Mouse (Mus musculus): Measurements from ENCODE around the gene Slc15a5. TPM values are rescaled to one million over a fixed set of nuclear protein-coding genes. Genes with fewer than 3 reads are reported as not detected.

Gene Slc15a5
- polyA plus RNA-seq, 1 experiment from 2014 or later, result not detected

DNA sequence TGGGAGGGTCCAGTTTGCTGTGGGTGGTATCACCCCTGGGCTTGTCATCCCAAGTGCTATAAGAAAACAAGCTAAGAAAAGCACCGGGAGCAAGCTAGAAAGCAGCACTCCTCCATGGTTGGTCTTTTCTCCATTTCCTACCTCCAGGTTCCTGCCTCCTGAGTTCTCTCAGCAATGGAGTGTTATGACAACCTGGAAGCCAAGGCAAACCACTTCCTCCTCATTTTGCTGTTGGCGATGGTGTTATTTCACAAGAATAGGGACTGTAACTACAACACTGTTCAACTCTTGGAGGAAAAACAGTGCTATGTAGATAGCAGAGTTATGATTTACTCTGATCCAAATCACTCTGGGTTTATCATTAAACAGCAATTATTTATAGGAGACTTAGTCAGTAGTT is 34.4 kb downstream of the Slc15a5 start:
- no peak for DNase-seq (ENCODE audit: low spot score)
- WGBS, result 92% methylated on average over 2 of the region's 2 CpGs
- no peak overlapping the region for H3K27ac ChIP-seq (replicated peaks)
- no peaks in the 10 kb centered on the region for H3K27me3 ChIP-seq (ENCODE audit: low read depth, poor library complexity, severe bottlenecking)
- H3K4me1 ChIP-seq, result no peaks in the 10 kb centered on the region
- no peaks in the 10 kb centered on the region for H3K9me3 ChIP-seq (replicated peaks)
- H3K4me3 ChIP-seq, result no peak overlapping the region
- H3K36me3 ChIP-seq, result no peaks in the 10 kb centered on the region

DNA sequence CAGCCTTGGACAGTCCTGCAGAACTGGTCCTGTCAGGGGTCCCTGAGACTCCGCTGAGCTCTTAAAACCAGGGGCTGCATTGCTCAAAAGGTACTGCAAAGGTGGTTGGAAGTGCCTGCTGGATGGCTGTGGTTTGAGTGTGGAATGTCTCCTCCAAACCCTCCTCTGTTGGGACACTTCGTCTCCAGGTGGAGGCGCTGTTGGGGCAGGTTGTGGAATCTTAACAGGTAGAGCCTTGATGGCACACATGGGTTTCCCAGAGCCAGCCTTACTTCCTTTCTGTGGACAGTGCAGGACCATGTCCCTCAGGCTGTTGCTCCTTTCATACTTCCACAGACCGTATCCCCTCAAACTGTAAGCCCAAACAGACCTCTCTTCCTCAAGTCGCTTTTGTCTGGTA is 36.8 kb downstream of the Slc15a5 start:
- H3K36me3 ChIP-seq, result no peaks in the 10 kb centered on the region
- 92% methylated on average over 5 of the region's 5 CpGs for WGBS

DNA sequence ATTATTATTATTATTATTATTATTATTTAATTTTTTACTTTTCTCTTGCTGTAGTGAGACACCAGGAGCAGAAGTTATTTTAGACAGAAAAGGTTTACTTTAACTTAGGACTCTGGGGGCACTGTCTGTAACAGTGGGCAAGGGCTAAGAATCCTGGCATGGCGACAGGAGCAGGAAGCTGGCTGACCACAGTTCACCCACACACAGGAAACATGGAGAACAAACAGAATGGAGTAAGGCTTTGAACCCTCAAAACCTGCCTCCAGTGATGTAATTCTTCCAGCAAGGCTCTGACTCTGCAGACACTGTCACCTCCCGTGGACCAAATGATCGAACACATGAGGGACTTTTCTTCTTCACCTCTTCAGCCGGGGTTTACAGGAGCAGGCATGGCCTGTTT is 37.9 kb downstream of the Slc15a5 start:
- 95% methylated on average over 4 of the region's 4 CpGs for WGBS
- Histone ChIP-seq H3K36me3 (no peaks in the 10 kb centered on the region), H3K4me3 (no peak overlapping the region), H3K9me3 (replicated peaks) (peaks cover 6% of the 10 kb centered on the region), H3K27me3 (ENCODE audit: low read depth, poor library complexity, severe bottlenecking) (no peaks in the 10 kb centered on the region), H3K27ac (replicated peaks) (no peak overlapping the region), H3K4me1 (no peaks in the 10 kb centered on the region)
- no peak for DNase-seq (ENCODE audit: low spot score)

More for the DNA sequence above, 36.8 kb downstream of the Slc15a5 start:
- H3K27ac ChIP-seq (replicated peaks), result no peak overlapping the region
- no peak for DNase-seq (ENCODE audit: low spot score)
- peaks cover 2% of the 10 kb centered on the region; the same call in 1 of the 2 replicates for H3K9me3 ChIP-seq (replicated peaks)
- H3K4me3 ChIP-seq, result no peak overlapping the region
- H3K4me1 ChIP-seq, result no peaks in the 10 kb centered on the region
- H3K27me3 ChIP-seq (ENCODE audit: low read depth, poor library complexity, severe bottlenecking), result no peaks in the 10 kb centered on the region

GRCm38 (mm10) chr6:138037587-138037986 is 42.1 kb downstream of the Slc15a5 start:
- no peaks in the 10 kb centered on the region for H3K4me1 ChIP-seq
- no peak overlapping the region for H3K27ac ChIP-seq (replicated peaks)
- no peaks in the 10 kb centered on the region for H3K36me3 ChIP-seq
- H3K9me3 ChIP-seq (replicated peaks), result peaks cover 6% of the 10 kb centered on the region
- WGBS, result 86% methylated on average over 5 of the region's 5 CpGs
- no peak overlapping the region for H3K4me3 ChIP-seq
- no peaks in the 10 kb centered on the region for H3K27me3 ChIP-seq (ENCODE audit: low read depth, poor library complexity, severe bottlenecking)
- no peak for DNase-seq (ENCODE audit: low spot score)

DNA sequence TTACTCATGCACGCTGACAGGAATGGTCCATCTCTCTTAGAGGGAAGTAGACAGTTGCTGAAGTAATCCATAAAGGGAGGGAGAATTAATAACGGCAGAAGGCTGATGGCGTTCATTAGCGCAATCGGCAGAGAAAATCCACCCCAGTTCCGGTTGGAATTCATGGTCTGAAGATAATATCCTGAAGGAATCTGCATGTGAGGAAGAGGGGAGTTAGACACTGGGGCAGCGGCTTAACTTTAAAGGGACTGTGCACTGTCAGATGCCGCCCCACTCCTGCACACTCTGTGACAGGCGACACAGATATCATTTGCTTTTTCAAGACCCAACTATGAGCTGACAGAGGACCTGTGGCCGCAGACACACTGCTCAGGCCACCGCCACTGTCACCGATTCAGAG is 42.8 kb downstream of the Slc15a5 start:
- DNase-seq (ENCODE audit: low spot score), result no peak
- Histone ChIP-seq H3K36me3 (no peaks in the 10 kb centered on the region), H3K27me3 (ENCODE audit: low read depth, poor library complexity, severe bottlenecking) (no peaks in the 10 kb centered on the region), H3K4me3 (no peak overlapping the region), H3K4me1 (no peaks in the 10 kb centered on the region), H3K27ac (replicated peaks) (no peak overlapping the region), H3K9me3 (replicated peaks) (peaks cover 6% of the 10 kb centered on the region)
- WGBS, result 93% methylated on average over 12 of the region's 12 CpGs

GRCm38 (mm10) chr6:138016898-138017297 is 62.8 kb downstream of the Slc15a5 start:
- no peak for DNase-seq (ENCODE audit: low spot score)
- Histone ChIP-seq H3K4me1 (no peaks in the 10 kb centered on the region), H3K4me3 (no peak overlapping the region), H3K27me3 (ENCODE audit: low read depth, poor library complexity, severe bottlenecking) (no peaks in the 10 kb centered on the region), H3K27ac (replicated peaks) (no peak overlapping the region), H3K36me3 (no peaks in the 10 kb centered on the region), H3K9me3 (replicated peaks) (no peaks in the 10 kb centered on the region; the same call in 1 of the 2 replicates)

DNA sequence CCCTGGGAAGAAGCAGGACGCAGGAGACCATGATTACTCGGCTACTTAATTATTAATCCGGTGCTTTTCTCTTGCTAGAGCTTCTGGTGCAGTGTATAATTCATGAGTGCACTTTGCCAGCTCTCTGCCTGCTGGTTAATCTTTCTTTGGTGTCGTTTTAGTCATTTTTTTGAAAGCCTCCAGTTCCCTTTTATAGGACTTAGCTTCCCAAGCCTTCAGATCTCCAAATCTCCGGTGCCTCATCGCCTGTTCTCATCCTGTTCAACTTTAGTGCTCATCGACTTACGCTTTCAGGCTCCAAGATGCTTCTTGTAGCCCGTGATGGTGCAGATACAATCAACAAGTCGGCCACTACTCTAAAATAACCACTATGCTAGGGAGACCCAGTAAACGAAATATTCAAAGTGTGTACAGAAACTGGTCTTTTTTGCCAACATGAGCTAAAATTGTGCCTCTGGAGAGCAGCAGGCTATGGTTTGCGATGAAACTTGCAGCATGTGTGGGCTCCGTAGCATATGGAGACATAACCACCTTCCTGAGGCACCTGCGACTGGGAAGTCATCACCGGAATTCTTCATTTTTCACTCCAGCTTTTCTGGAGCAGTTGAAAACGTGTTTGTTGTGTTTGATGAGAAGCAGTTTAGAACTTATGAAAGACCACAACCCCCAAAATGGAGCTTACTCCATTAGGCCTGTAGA is 64.6 kb downstream of the Slc15a5 start:
- WGBS, result 85% methylated on average over 16 of the region's 16 CpGs
- H3K4me1 ChIP-seq, result no peaks in the 10 kb centered on the region
- no peak overlapping the region for H3K27ac ChIP-seq (replicated peaks)
- no peak for DNase-seq (ENCODE audit: low spot score)
- H3K36me3 ChIP-seq, result no peaks in the 10 kb centered on the region
- no peak overlapping the region for H3K4me3 ChIP-seq
- no peaks in the 10 kb centered on the region for H3K27me3 ChIP-seq (ENCODE audit: low read depth, poor library complexity, severe bottlenecking)
- no peaks in the 10 kb centered on the region; the same call in 1 of the 2 replicates for H3K9me3 ChIP-seq (replicated peaks)

DNA sequence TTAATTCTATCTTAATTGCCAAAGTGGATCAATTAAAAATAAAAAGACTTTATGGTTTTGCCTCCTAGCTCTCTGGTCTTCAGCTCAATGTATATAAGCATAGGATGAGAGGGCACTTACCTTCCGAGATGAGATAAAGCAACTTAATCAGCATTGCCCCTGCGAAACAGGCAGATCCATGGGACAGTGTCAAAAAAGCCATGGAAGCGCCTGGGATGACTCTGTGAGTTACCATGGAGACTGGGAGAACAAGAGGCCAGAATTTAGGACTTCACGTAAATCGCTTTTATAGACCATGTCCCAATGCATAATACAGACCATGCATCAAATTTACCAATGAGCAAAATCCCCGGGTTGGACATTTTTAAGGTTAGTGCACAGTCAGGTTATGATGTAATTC is 67.8 kb downstream of the Slc15a5 start:
- 85% methylated on average over 6 of the region's 6 CpGs for WGBS
- Histone ChIP-seq H3K36me3 (no peaks in the 10 kb centered on the region), H3K27ac (replicated peaks) (no peak overlapping the region), H3K4me3 (no peak overlapping the region), H3K27me3 (ENCODE audit: low read depth, poor library complexity, severe bottlenecking) (no peaks in the 10 kb centered on the region), H3K4me1 (no peaks in the 10 kb centered on the region), H3K9me3 (replicated peaks) (no peaks in the 10 kb centered on the region; the same call in 1 of the 2 replicates)
- no peak for DNase-seq (ENCODE audit: low spot score)

- 92% methylated on average over 6 of the region's 6 CpGs for WGBS
- H3K4me3 ChIP-seq, result no peak overlapping the region
These were observed 72.0 kb downstream of the Slc15a5 start for GRCm38 (mm10) chr6:138007705-138008104.

DNA sequence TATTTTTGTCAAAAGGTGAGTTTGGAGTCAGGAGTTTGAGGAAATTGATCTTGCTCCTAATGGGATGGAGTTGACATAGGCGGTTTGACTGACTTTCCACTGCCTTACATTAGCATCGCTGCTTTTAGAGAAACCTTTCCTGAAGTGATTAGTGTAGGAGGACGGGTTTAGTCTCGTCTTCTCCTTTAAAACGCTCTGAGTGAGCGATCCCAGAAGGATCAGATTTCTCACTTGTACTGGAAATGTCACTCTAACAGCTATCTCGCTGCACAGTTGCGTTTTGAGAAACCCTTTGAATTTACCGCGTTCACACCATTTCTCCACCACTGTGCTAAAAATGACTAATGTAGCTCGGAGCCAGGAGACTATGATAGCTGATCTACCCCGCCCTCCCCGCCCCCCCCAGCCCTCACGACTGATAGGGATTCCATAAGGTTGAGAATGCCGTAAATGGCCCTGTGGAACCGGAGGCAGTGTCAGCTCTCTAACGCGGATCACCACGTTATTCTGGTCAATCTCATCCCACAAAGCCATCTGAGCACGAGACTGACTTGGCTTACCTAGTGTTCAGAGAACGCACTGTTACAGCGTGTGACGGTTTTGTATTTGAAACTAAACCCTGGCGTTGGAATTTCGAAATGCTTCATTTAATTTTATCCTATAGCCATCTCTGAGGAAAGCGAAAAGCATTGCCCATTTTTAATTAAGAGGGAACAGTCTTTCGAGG is 73.0 kb downstream of the Slc15a5 start:
- no peak for DNase-seq (ENCODE audit: low spot score)
- Histone ChIP-seq H3K4me3 (no peak overlapping the region), H3K27me3 (ENCODE audit: low read depth, poor library complexity, severe bottlenecking) (no peaks in the 10 kb centered on the region), H3K27ac (replicated peaks) (no peak overlapping the region), H3K36me3 (no peaks in the 10 kb centered on the region), H3K9me3 (replicated peaks) (no peaks in the 10 kb centered on the region), H3K4me1 (no peaks in the 10 kb centered on the region)
- WGBS, result 89% methylated on average over 27 of the region's 27 CpGs

More at GRCm38 (mm10) chr6:138007705-138008104, 72.0 kb downstream of the Slc15a5 start:
- no peak for DNase-seq (ENCODE audit: low spot score)
- Histone ChIP-seq H3K27ac (replicated peaks) (no peak overlapping the region), H3K4me1 (no peaks in the 10 kb centered on the region), H3K36me3 (no peaks in the 10 kb centered on the region), H3K9me3 (replicated peaks) (no peaks in the 10 kb centered on the region), H3K27me3 (ENCODE audit: low read depth, poor library complexity, severe bottlenecking) (no peaks in the 10 kb centered on the region)

DNA sequence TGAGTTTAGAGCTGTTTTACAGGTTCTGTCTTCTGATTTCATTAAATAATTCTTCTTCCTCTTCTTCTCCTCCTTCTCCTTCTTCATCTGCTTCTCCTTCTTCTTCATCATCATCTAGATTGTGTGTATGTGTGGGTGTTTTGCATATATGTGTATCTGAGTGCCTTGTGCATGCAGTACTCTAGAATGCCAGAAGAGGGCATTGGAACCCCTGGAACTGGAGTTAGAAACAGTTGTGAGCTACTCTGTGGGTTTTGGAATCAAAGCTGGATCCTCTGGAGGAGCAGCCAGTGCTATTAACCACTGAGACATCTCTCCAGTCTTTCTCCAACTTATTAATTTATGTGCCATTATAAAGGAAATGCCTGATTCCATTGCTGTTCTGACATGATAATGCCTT is 89.9 kb downstream of the Slc15a5 start:
- no peak overlapping the region for H3K27ac ChIP-seq (replicated peaks)
- no peak for DNase-seq (ENCODE audit: low spot score)
- H3K4me1 ChIP-seq, result no peaks in the 10 kb centered on the region
- H3K4me3 ChIP-seq, result no peak overlapping the region
- no peaks in the 10 kb centered on the region for H3K27me3 ChIP-seq (ENCODE audit: low read depth, poor library complexity, severe bottlenecking)
- H3K9me3 ChIP-seq (replicated peaks), result no peaks in the 10 kb centered on the region
- H3K36me3 ChIP-seq, result no peaks in the 10 kb centered on the region

DNA sequence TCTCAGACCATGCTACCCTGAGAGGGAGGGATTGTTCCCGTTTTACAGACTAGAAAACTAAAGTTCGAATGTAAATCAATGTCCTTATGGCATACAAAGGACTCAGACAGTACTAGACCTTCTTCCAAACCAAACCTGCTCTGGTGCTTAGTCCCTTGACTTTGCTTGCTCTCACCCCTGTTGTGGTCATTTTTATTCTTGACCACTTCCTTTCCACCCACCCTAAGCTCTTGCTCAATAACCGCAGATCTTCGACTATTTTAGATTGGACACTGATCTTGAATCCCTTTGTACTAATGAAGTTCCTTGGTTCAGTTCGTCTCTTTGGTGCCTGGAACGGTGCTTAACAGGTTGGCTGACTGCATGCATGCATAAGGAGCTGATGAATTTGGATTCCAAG is 94.5 kb downstream of the Slc15a5 start:
- H3K4me3 ChIP-seq, result no peak overlapping the region
- DNase-seq (ENCODE audit: low spot score), result no peak
- no peaks in the 10 kb centered on the region for H3K9me3 ChIP-seq (replicated peaks)
- 90% methylated on average over 6 of the region's 6 CpGs for WGBS
- H3K4me1 ChIP-seq, result peaks cover 10% of the 10 kb centered on the region
- H3K27ac ChIP-seq (replicated peaks), result no peak overlapping the region
- H3K27me3 ChIP-seq (ENCODE audit: low read depth, poor library complexity, severe bottlenecking), result no peaks in the 10 kb centered on the region
- H3K36me3 ChIP-seq, result no peaks in the 10 kb centered on the region

GRCm38 (mm10) chr6:137982195-137982737 is 97.5 kb downstream of the Slc15a5 start:
- H3K27ac ChIP-seq (replicated peaks), result no peak overlapping the region
- H3K36me3 ChIP-seq, result no peaks in the 10 kb centered on the region
- H3K27me3 ChIP-seq (ENCODE audit: low read depth, poor library complexity, severe bottlenecking), result no peaks in the 10 kb centered on the region
- H3K4me3 ChIP-seq, result no peak overlapping the region
- DNase-seq (ENCODE audit: low spot score), result no peak
- H3K4me1 ChIP-seq, result peaks cover 10% of the 10 kb centered on the region
- WGBS, result 75% methylated on average over 19 of the region's 19 CpGs
- no peaks in the 10 kb centered on the region for H3K9me3 ChIP-seq (replicated peaks)
